Mouse (Mus musculus): ENCODE measurements around the gene Tmem150c.
A peak's percentile ranks its signal among the peaks of the same experiment; 100 is the strongest.

Tmem150c gene

GRCm38 (mm10) chr5:100159638-100159973, at the start of gene Tmem150c:
TSS of gene Tmem150c (minus strand) at chr5:100159808.
- no peak for DNase-seq (ENCODE audit: low read depth, low spot score)

GRCm38 (mm10) chr5:100209093-100209492, 49.5 kb upstream of the Tmem150c start:
- DNase-seq (ENCODE audit: low read depth, low spot score), result no peak

GRCm38 (mm10) chr5:100206675-100207074, 47.1 kb upstream of the Tmem150c start:
- DNase-seq (ENCODE audit: low read depth, low spot score), result no peak

- no peak for DNase-seq (ENCODE audit: low read depth, low spot score)
Observed at GRCm38 (mm10) chr5:100205519-100206189, 46.0 kb upstream of the Tmem150c start.

- no peak for DNase-seq (ENCODE audit: low read depth, low spot score)
Observed at GRCm38 (mm10) chr5:100200805-100201204, 41.2 kb upstream of the Tmem150c start.

- no peak for DNase-seq (ENCODE audit: low read depth, low spot score)
Observed at GRCm38 (mm10) chr5:100200296-100200695, 40.7 kb upstream of the Tmem150c start.

- no peak for DNase-seq (ENCODE audit: low read depth, low spot score)
Observed at GRCm38 (mm10) chr5:100199092-100199853, 39.7 kb upstream of the Tmem150c start.

- DNase-seq (ENCODE audit: low read depth, low spot score), result no peak
Observed at GRCm38 (mm10) chr5:100197476-100197875, 37.9 kb upstream of the Tmem150c start.

- no peak for DNase-seq (ENCODE audit: low read depth, low spot score)
Observed at GRCm38 (mm10) chr5:100196854-100197431, 37.3 kb upstream of the Tmem150c start.

GRCm38 (mm10) chr5:100196397-100196796, 36.8 kb upstream of the Tmem150c start:
- DNase-seq (ENCODE audit: low read depth, low spot score), result no peak

GRCm38 (mm10) chr5:100191438-100192190, 32.0 kb upstream of the Tmem150c start:
- DNase-seq (ENCODE audit: low read depth, low spot score), result no peak

- DNase-seq (ENCODE audit: low read depth, low spot score), result no peak
Observed at GRCm38 (mm10) chr5:100187035-100187901, 27.7 kb upstream of the Tmem150c start.

GRCm38 (mm10) chr5:100186618-100187017, 27.0 kb upstream of the Tmem150c start:
- no peak for DNase-seq (ENCODE audit: low read depth, low spot score)

GRCm38 (mm10) chr5:100185895-100186294, 26.3 kb upstream of the Tmem150c start:
- DNase-seq (ENCODE audit: low read depth, low spot score), result peak; percentile 27

GRCm38 (mm10) chr5:100181011-100181410, 21.4 kb upstream of the Tmem150c start:
- DNase-seq (ENCODE audit: low read depth, low spot score), result no peak

GRCm38 (mm10) chr5:100178781-100179165, 19.2 kb upstream of the Tmem150c start:
- DNase-seq (ENCODE audit: low read depth, low spot score), result no peak

GRCm38 (mm10) chr5:100178122-100178780, 18.6 kb upstream of the Tmem150c start:
- no peak for DNase-seq (ENCODE audit: low read depth, low spot score)

- no peak for DNase-seq (ENCODE audit: low read depth, low spot score)
Observed at GRCm38 (mm10) chr5:100177547-100177946, 17.9 kb upstream of the Tmem150c start.

GRCm38 (mm10) chr5:100176096-100176495, 16.5 kb upstream of the Tmem150c start:
- DNase-seq (ENCODE audit: low read depth, low spot score), result no peak

GRCm38 (mm10) chr5:100175582-100175981, 16.0 kb upstream of the Tmem150c start:
- DNase-seq (ENCODE audit: low read depth, low spot score), result no peak

GRCm38 (mm10) chr5:100172104-100172503, 12.5 kb upstream of the Tmem150c start:
- no peak for DNase-seq (ENCODE audit: low read depth, low spot score)

Data from forelimb bud, embryonic 11.5 days (tissue).